Mouse (Mus musculus) spleen, postnatal 36 days (tissue): ENCODE data around the gene Olfr481.

Experiments used
- DNase-seq, 2 experiments: peaks; one replicate each; pipeline ENCODE4 v3.0.0; 2022; ENCODE audit warnings: low spot score in 2 of 2, mixed read lengths in 1 of 2

Olfr481 gene

GRCm38 (mm10) chr7:108079555-108079954 is at the start of gene Olfr481:
Gene Olfr481, plus strand, starts transcription at chr7:108079855.
- DNase-seq: no peak

DNA sequence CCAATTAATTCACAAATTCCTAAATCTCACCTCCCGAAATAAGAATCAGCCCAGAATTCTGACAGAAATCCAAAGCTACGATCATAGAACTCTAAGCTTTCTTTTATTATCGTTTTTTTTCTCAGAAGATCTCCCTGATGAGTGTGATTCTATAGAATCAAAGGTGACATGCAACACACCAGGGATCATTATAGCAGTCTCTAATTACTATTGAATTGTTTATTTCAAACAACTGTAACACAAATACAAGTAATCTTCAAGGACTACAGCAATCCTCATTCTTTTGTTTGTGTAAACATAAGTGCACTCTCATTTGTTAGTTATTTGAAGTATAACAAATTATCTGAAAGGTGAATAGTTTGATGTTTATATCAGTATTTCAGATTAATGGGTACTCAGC is 45.8 kb upstream of the Olfr481 start, which contains the start of gene Olfr478:
TSS of gene Olfr478 (minus strand) at position 101 of the 400 bp plus-strand sequence.
- no peak for DNase-seq

DNA sequence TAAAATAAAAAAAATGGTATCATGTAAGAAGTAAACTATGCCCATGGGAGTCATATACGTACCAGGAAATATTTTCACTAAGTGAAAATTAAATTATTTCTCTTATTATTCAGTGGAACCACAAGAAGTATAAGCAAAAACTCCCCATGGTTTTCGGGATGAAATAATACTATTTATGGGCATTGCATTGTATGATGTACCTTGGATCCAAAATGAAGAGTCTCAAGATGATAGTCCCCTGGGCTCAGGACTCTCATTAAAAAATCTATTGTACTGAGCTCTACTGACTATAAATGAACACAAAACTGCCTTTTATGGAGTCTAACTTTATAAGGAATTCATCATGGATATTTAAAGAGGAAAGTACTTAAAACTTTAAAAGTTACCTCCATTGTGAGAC is 29.3 kb upstream of the Olfr481 start, which contains the start of gene Olfr479:
TSS of gene Olfr479 (plus strand) at position 301 of the 400 bp plus-strand sequence.
- DNase-seq: no peak

DNA sequence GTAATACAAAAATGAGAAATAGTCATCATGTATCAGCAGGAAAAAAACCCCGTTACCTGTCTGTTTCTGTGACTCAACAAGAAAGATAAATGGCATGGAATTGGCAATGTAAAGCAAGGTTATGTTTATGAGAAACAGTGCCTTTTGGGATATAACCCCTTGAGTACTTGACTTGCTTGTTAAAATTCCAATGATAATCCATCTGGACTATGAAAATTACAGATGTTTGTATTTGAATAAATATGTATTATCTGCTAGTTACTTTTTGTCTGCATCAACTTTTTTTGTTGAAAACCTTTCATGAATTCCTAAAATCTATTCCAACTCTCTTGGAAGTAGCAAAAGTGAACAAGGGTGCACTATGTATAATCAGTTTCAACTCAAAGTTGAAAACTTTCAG is 12.4 kb upstream of the Olfr481 start, which contains the start of gene Olfr480:
TSS of gene Olfr480 (minus strand) at position 101 of the 400 bp plus-strand sequence.
- no peak for DNase-seq

DNA sequence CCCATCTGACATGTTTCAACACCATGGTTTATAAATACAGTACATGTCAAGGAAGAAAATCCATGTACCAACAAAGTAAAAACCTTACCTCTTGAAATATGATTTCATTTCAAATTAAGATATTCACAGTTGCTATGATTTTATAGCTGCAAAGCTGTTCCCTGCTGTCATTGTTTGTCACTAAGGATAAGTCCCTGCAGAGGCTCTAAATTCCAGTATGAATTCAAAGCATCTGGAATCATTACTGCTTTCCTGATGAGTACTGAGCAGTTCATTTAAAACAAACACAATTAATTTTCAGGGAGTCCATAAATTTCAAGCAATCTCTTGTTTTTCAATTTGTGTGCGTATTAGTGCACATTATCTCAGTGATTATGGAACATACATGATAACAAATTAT is 17.8 kb downstream of the Olfr481 start, which contains the start of gene Olfr482:
TSS of gene Olfr482 (minus strand) at position 101 of the 400 bp plus-strand sequence.
- DNase-seq: no peak

DNA sequence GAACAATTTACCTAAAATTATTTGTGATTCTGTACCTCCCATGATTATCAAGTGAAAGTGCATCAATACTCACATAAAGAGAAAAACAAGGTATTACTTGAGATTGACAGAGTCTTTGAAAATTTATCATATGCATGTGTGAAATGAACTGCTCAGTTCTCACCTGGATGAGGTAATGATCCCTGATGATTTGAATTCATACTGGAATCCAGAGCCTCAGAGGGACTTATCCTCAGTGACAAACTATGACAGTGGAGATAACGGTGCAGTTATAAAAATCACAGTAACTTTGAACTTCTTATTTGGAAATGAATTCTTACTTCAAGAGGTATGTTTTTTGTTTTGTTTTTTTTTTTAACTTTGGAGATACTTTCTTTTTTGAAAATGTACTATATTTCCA is 20.9 kb downstream of the Olfr481 start, which contains the start of gene Olfr483:
TSS of gene Olfr483 (plus strand) at position 301 of the 400 bp plus-strand sequence.
- no peak for DNase-seq

DNA sequence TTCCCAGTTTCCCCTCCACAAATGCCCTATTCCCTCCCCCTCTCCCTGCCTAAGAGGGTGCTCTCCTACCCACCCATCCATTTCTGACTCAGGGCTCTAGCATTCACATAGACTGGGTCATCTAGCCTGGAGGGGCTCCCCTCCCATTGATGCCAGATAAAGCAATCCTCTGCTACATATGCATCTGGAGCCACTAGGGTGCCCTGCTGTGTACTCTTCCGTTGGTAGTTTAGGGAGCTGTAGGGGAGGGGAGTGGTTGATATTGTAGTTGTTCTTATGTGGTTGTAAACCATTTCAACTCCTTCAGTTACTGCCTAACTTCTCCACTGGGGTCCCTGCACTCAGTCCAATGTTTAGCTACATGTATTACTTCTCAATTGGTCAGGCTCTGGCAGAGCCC is 41.0 kb downstream of the Olfr481 start:
- no peak for DNase-seq

DNA sequence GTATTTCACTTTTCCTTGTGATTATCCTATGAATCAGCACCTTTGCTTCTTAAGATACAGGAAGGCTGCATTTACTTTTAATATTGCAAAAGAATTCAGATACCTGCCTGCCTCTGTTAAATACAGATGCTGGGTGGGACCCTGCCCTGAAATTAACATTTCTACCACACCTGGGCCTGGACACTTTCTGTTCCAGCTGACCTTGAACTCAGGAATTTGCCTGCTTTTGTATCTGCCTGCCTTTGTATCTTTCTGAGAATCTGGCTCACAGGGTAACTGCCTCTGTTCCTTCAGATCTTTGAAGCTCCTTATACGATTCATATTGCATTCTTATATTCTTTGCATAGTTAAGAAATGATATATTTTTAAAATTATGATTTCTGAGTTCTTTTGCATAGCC is 41.8 kb downstream of the Olfr481 start:
- DNase-seq: no peak

GRCm38 (mm10) chr7:108127349-108127748 is 47.7 kb downstream of the Olfr481 start, which contains the start of gene Olfr484:
Gene Olfr484, minus strand, starts transcription at chr7:108127449.
- DNase-seq: no peak
